Mouse (Mus musculus): ENCODE data around the gene Il17a.

DNA sequence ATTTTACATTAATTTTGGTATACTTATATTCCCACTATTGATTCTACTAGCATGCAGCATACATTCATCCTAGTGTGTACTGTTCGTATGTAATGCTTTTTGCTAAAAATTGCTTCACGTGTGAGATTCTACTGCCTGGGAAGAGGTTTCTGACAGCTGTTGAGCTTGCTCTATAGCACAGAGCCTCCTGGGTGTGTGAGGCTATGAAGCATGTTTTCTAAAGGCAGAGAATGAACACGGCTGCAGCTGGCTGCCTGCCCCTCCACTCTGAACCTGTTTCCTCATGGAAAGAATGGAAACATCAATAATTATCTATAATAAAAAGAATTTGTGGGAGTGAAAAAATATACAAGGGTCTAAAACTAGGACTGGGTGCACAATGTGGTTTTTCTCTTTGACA is 46.9 kb upstream of the Il17a start:
- TF ChIP-seq CTCF (IDR thresholded peaks at IDR 0.05; ENCODE audit: borderline replicate concordance, insufficient read depth, low read depth, low read length) (no peak), POLR2A (IDR thresholded peaks at IDR 0.05; ENCODE audit: borderline replicate concordance, insufficient read depth, low read length) (no peak)

Data from cerebellum, adult 2 months (tissue).